Mouse (Mus musculus): Measurements from ENCODE around the gene Msantd1. TPM values are rescaled to one million over a fixed set of nuclear protein-coding genes. Genes with fewer than 3 reads are reported as not detected.

Msantd1 gene
- polyA plus RNA-seq, 1 experiment from 2014 or later = 0.69 TPM

DNA sequence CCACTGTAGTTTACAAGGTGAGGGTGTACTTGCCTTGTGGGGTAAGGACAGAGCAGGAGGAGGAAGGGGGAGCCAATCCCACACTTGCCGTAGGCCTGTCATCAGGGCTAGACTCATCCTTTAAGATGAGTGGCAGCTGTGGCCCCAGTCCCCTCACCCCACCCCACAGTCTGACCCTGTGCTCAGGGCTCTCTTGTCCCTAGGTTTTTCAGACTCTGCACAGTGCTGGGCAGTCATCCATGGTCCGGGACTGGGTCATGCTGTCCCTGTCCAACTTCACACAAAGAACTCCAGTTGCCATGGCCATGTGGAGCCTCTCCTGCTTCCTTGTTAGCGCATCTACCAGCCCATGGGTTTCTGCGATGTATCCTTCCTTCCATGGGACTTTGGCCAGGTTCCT, 582 bp upstream of the Msantd1 start:
- Histone ChIP-seq H3K4me3 (no peak overlapping the region), H3K27ac (no peak overlapping the region; the same call in 1 of the 2 replicates), H3K4me1 (peaks cover 37% of the 10 kb centered on the region), H3K36me3 (peaks cover 84% of the 10 kb centered on the region), H3K9ac (no peak overlapping the region), H3K27me3 (replicated peaks) (no peaks in the 10 kb centered on the region), H3K9me3 (replicated peaks) (no peaks in the 10 kb centered on the region), H3K4me2 (no peak overlapping the region)
- 89% methylated on average over 4 of the region's 4 CpGs for WGBS (ENCODE audit: insufficient replicate concordance)
- no peak for ATAC-seq

DNA sequence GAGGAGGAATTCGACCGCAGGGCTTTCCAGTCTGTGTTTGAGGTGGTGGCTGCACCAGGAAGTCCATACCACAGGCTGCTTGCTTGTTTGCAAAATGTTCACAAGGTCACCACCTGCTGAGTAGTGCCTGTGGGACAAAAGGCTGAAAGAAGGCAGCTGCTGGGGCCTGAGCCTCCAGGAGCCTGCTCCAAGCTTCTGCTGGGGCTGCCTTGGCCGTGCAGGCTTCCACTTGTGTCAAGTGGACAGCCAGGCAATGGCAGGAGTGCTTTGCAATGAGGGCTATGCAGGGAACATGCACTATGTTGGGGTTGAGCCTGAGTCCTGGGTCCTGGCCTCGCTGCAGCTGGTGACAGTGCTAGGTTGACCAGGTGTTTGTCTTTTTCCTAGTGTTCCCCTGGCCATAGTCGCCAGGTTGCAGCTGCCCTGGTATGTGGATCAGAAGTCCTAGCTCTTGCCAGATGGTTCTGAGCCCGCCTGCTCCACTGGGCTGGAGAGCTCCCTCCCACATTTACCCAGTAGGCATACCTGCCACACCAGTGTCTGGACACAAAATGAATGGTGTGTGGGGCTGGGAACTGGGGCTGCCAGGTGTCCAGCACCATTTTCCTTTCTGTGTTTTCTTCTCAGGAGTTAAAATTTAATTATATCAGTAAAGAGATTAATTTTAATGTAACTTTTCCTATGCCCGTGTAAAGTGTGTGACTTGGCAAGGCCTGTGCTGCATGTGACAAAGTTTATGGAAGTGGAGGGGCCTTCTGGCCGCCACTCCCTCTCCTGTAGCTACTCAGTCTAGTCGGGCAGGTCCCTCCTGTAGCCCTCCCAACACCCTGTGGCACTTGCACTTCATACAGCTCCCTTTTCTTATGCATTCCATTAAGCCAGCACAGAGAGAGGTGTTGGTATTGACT, 1.2 kb downstream of the Msantd1 start:
- no peaks in the 10 kb centered on the region for H3K9me3 ChIP-seq (replicated peaks)
- no peak overlapping the region for H3K4me3 ChIP-seq
- H3K4me1 ChIP-seq = peaks cover 38% of the 10 kb centered on the region
- peak overlapping the region; percentile 93 for H3K27ac ChIP-seq
- H3K27me3 ChIP-seq (replicated peaks) = no peaks in the 10 kb centered on the region
- no peak for ATAC-seq
- WGBS (ENCODE audit: insufficient replicate concordance) = 77% methylated on average over 9 of the region's 9 CpGs
- no peak overlapping the region for H3K4me2 ChIP-seq
- H3K9ac ChIP-seq = peak overlapping the region; percentile 63
- peaks cover 69% of the 10 kb centered on the region for H3K36me3 ChIP-seq

DNA sequence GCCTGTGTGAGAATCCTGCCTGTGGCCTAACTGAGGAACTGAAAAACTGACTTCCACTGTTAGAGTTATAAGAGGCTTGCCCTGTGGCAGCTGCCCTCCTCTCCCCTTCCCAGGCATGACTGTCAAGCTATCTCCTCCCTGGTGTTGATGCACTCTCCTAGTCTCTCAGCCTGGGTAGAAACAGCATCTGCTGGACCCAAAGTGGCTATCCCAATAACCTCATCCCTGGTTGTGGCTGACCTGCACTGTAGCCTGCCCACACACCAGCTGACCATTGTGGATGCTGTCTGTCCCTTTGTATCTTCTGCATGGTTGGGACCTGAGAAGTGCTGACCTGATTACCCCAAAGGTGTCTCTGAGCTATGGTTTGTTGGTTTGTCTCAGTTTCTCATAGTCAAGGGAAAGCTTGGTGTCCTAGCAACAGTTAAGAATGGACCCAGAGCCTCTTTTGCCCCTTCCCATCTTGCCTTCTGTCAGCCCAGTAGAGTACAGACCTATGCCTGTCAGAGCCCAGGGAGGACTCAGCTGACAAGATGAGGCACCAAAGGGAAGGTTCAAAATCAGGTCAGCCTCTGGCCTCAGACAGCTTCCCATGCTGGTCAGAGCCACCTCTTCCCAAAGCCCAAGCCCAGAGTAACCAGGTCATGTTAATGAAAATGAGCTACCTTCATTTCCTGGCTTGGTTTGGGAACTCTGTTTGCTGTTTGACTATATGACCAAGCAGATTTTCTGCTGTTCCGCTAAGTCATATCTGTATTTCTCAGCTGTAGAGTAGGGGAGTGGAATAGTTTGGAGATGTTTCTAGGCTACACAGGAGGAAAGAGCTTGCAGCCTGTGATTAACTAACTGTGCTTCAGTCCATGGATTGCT, 2.1 kb downstream of the Msantd1 start:
- Histone ChIP-seq H3K9ac (peak overlapping the region; percentile 63), H3K4me3 (no peak overlapping the region), H3K4me2 (peak overlapping the region; percentile 44), H3K27ac (peak overlapping the region; percentile 93), H3K4me1 (peaks cover 38% of the 10 kb centered on the region), H3K9me3 (replicated peaks) (no peaks in the 10 kb centered on the region), H3K27me3 (replicated peaks) (no peaks in the 10 kb centered on the region), H3K36me3 (peaks cover 60% of the 10 kb centered on the region)
- ATAC-seq = peak; percentile 86
- 41% methylated on average over 1 of the region's 1 CpGs for WGBS (ENCODE audit: insufficient replicate concordance)

DNA sequence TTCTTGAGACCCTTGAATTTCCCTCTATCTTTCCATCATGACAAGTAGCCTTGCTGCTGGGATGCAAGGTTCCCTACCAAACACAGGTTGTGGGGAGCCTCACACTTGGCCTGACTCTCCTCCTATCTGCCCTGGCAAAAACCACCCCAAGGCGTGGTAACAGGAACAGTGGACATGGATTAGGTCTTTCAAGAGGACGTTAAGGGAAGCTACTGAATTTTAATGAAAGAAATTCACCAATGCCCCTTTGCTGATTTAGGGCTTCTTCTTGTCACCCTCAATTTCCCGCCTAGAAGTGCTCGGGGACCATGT, 2.6 kb downstream of the Msantd1 start:
- peak; percentile 65 for ATAC-seq
- H3K27ac ChIP-seq = peak overlapping the region; percentile 93

DNA sequence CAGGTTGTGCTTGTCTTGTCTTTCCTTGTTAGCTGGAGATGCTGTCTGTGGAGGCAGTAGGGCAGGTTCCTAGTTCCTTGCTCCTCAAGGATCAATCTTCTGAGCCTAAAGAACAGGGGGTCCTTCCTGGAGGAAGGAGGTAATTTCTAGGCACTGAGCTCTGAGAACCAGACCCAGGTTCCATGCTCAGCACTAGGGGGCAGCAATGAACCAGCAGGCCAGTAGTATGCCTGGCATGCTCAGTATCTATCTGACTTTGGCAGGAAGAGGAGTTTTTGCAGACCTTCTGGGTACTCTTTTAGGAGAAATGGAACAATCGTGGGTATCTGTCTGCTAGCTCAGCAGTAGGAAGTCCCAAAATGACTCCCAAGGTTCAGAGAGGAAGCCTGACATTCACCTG, 8.0 kb downstream of the Msantd1 start:
- H3K27ac ChIP-seq = peak overlapping the region; percentile 60
- 3% methylated on average over 1 of the region's 1 CpGs for WGBS (ENCODE audit: insufficient replicate concordance)
- ATAC-seq = peak; percentile 61
- H3K4me2 ChIP-seq = no peak overlapping the region
- no peaks in the 10 kb centered on the region for H3K27me3 ChIP-seq (replicated peaks)
- H3K4me3 ChIP-seq = no peak overlapping the region
- no peaks in the 10 kb centered on the region for H3K9me3 ChIP-seq (replicated peaks)
- peaks cover 11% of the 10 kb centered on the region for H3K36me3 ChIP-seq
- no peak overlapping the region for H3K9ac ChIP-seq
- H3K4me1 ChIP-seq = peaks cover 68% of the 10 kb centered on the region

More for the DNA sequence above, 2.6 kb downstream of the Msantd1 start:
- Histone ChIP-seq H3K4me3 (no peak overlapping the region), H3K9ac (peak overlapping the region; percentile 52), H3K9me3 (replicated peaks) (no peaks in the 10 kb centered on the region), H3K4me1 (peaks cover 41% of the 10 kb centered on the region), H3K27me3 (replicated peaks) (no peaks in the 10 kb centered on the region), H3K4me2 (peak overlapping the region; percentile 44; the same call in 1 of the 2 replicates), H3K36me3 (peaks cover 54% of the 10 kb centered on the region)
- 61% methylated on average over 4 of the region's 4 CpGs for WGBS (ENCODE audit: insufficient replicate concordance)

DNA sequence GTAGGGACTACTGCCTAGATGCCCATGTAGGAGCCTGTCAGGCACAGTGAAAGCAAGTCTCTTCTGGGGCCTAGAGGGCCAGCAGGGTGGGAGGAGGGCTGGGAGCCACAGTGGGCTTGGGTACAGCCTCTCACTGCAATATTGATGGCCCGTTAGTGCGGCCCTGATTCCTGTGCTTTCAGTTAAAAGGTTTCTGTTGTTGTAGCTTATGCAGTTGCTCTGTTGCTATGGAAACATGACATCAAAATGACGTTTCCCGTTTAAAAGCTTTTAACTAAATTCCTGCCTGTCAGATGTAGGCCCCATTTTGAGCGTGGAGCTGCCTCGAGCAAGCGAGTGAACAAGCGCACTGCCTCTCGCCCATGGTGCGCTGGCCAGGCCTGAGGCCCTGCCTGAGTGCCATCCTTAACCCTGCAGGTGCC, 9.4 kb downstream of the Msantd1 start:
- no peak for ATAC-seq
- no peak overlapping the region for H3K9ac ChIP-seq
- 88% methylated on average over 10 of the region's 10 CpGs for WGBS (ENCODE audit: insufficient replicate concordance)
- peaks cover 8% of the 10 kb centered on the region for H3K36me3 ChIP-seq
- no peak overlapping the region for H3K4me2 ChIP-seq
- H3K27ac ChIP-seq = peak overlapping the region; percentile 60
- peaks cover 53% of the 10 kb centered on the region for H3K4me1 ChIP-seq
- H3K27me3 ChIP-seq (replicated peaks) = no peaks in the 10 kb centered on the region
- no peaks in the 10 kb centered on the region for H3K9me3 ChIP-seq (replicated peaks)
- H3K4me3 ChIP-seq = no peak overlapping the region

DNA sequence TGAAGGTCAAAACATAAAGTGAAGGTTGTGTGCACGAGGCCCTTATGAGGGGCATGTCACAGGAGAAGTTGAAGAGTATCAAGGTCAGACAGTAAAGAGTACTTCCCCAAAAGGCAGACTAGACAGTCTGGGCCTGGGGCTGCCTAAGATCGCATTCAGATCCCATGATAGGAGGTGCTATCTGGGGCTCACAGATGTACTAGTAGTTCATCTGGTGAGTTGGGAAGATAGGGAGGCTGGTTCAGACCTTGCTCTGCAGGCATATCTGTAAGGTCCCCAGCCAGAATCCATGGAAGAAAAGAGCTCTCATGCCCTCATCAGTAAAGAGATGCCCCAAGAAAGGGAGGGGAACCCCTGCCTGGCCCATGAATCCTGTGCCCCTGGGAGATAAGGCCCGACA, 11.0 kb downstream of the Msantd1 start:
- Histone ChIP-seq H3K36me3 (peaks cover 16% of the 10 kb centered on the region), H3K4me2 (peak overlapping the region; percentile 21), H3K4me3 (no peak overlapping the region), H3K27ac (peak overlapping the region; percentile 79), H3K9ac (peak overlapping the region; percentile 47), H3K4me1 (peaks cover 67% of the 10 kb centered on the region), H3K27me3 (replicated peaks) (no peaks in the 10 kb centered on the region), H3K9me3 (replicated peaks) (no peaks in the 10 kb centered on the region)
- peak; percentile 84 for ATAC-seq
- 24% methylated on average over 3 of the region's 3 CpGs for WGBS (ENCODE audit: insufficient replicate concordance)

DNA sequence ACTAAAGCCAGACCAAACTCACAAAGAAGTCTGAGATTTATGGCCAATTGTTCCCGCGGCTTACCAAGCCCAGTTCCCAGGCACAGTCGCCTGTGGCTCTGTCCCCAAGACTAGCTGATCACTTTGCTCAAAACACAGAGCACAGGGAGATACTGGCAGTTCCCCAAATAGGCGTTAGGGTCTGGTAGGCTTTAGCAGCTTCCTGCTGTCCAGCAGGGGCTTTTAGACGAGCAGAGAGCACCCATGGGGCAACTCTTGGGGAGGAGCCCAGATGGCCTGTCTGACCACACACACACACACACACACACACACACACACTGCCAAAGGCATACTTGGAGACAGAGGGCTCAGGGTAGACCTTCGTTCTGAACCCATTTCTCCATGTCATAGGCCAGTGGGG, 14.7 kb downstream of the Msantd1 start:
- Histone ChIP-seq H3K4me3 (no peak overlapping the region), H3K27me3 (replicated peaks) (no peaks in the 10 kb centered on the region), H3K9me3 (replicated peaks) (no peaks in the 10 kb centered on the region), H3K36me3 (peaks cover 33% of the 10 kb centered on the region), H3K4me1 (peaks cover 61% of the 10 kb centered on the region), H3K27ac (peak overlapping the region; percentile 90; the same call in 1 of the 2 replicates), H3K9ac (no peak overlapping the region), H3K4me2 (no peak overlapping the region)
- no peak for ATAC-seq
- WGBS (ENCODE audit: insufficient replicate concordance) = 66% methylated on average over 6 of the region's 6 CpGs

DNA sequence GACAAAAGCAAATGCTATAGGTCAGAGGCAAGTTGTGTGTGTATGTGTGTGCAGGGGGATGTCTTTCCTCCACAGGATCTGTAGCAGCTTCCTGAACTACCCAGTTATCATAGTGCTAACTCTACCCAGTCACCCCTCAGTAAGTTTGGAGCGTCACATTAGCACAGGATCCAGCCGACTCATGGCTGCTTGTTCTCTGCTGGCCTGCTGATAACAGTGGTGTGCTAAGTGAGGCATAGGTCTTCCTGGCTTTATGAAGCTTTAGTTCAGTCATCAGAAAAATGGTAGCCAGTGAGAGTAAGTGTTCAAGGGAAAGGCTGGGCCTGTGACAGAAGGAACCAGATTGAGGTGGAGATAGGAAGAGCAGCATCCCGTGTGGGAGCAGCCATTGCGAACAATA, 16.1 kb downstream of the Msantd1 start:
- no peaks in the 10 kb centered on the region for H3K9me3 ChIP-seq (replicated peaks)
- H3K9ac ChIP-seq = peak overlapping the region; percentile 40
- peak overlapping the region; percentile 90 for H3K27ac ChIP-seq
- WGBS (ENCODE audit: insufficient replicate concordance) = 37% methylated on average over 4 of the region's 4 CpGs
- H3K4me2 ChIP-seq = peak overlapping the region; percentile 38
- H3K4me3 ChIP-seq = no peak overlapping the region
- H3K27me3 ChIP-seq (replicated peaks) = no peaks in the 10 kb centered on the region
- ATAC-seq = peak; percentile 93
- peaks cover 52% of the 10 kb centered on the region for H3K4me1 ChIP-seq
- H3K36me3 ChIP-seq = peaks cover 33% of the 10 kb centered on the region

DNA sequence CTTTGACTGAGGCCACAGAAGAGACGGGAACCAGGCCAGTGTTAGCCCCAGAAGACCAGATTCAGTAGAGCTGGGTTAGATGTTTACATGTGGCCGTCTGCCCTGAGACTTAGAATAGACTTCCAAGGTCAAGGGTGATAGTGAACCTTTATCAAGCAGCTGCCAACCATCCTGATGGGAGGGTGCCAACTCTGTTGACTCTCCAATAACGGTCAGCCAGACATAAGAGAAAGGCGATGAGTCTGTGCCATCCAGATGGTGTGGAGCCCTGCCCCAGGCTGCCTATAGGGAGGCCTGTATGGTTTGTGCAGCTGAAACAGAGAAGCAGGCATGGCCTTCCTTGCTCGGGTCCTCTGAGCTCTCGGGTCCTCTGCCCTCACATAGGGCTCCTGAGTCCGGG, 16.7 kb downstream of the Msantd1 start:
- peak; percentile 70 for ATAC-seq
- H3K27ac ChIP-seq = peak overlapping the region; percentile 90
- H3K4me1 ChIP-seq = peaks cover 52% of the 10 kb centered on the region
- H3K27me3 ChIP-seq (replicated peaks) = no peaks in the 10 kb centered on the region
- H3K4me2 ChIP-seq = peak overlapping the region; percentile 38
- H3K9ac ChIP-seq = peak overlapping the region; percentile 40
- H3K9me3 ChIP-seq (replicated peaks) = no peaks in the 10 kb centered on the region
- 73% methylated on average over 7 of the region's 7 CpGs for WGBS (ENCODE audit: insufficient replicate concordance)
- peaks cover 33% of the 10 kb centered on the region for H3K36me3 ChIP-seq
- H3K4me3 ChIP-seq = no peak overlapping the region

DNA sequence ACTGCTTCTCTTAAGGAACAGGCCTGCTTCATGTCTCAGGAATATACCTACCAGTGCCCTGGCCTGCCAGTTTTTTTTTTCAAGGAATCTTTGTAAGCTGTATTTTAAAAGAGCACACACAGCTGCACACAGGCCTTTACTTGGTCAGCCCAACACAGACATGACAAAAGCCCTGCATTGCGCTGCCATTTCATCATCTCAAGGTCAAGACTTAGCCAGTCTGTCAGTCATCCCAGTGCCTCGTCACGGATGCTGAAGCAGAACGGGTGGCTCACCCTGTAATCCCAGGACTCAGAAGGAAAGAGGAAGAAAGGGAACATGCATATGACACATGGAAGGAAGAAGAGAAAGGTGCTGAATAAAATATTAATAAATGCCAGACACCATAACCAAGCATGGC, 19.8 kb downstream of the Msantd1 start:
- H3K9me3 ChIP-seq (replicated peaks) = no peaks in the 10 kb centered on the region
- H3K4me3 ChIP-seq = no peak overlapping the region
- H3K36me3 ChIP-seq = peaks cover 25% of the 10 kb centered on the region
- H3K27me3 ChIP-seq (replicated peaks) = no peaks in the 10 kb centered on the region
- 84% methylated on average over 4 of the region's 4 CpGs for WGBS (ENCODE audit: insufficient replicate concordance)
- H3K4me2 ChIP-seq = no peak overlapping the region
- H3K27ac ChIP-seq = no peak overlapping the region; the same call in 1 of the 2 replicates
- ATAC-seq = no peak
- peaks cover 69% of the 10 kb centered on the region for H3K4me1 ChIP-seq
- no peak overlapping the region for H3K9ac ChIP-seq

Data from liver, embryonic 12.5 days (tissue).